Mouse (Mus musculus) ES-E14 (cell line): ENCODE results near the gene Hacd2.

Experiments used
- CHD2 ChIP-seq: IDR thresholded peaks from 2 replicates; pipeline ENCODE4 v1.6.1; 2014; ENCODE audit warnings: mild to moderate bottlenecking, low read depth, low read length, inconsistent platforms
- HCFC1 ChIP-seq: IDR thresholded peaks from 2 replicates; pipeline ENCODE4 v1.6.1; 2012; ENCODE audit warnings: low read length, inconsistent platforms, borderline replicate concordance; ENCODE audit not compliant: insufficient read depth
- ZC3H11A ChIP-seq: IDR thresholded peaks from 2 replicates; pipeline ENCODE4 v1.6.1; 2012; ENCODE audit warnings: low read depth, mild to moderate bottlenecking, inconsistent platforms, low read length, borderline replicate concordance

- TF ChIP-seq HCFC1 = no peak
- TF ChIP-seq ZC3H11A = no peak
- no peak for TF ChIP-seq CHD2
These were observed 12.7 kb downstream of the Hacd2 start for GRCm38 (mm10) chr16:35034971-35035370.
